24 mouse cellular contexts compared by ENCODE assay signal in genomic region chr8:122415554-122415953, GRCm38 (mm10). TPM values are rescaled to one million over a fixed set of nuclear protein-coding genes. Genes with fewer than 3 reads are reported as not detected.
DNase-seq lines count a peak whose midpoint lies in the region; ATAC-seq and TF ChIP-seq lines count a peak whose summit lies in the region.
"Had no signal": no experiment of that assay in that cellular context is flagged by ENCODE, and none has a peak within 500 bp of the region (broad histone marks: within the 10 kb centered on the region; RNA-seq: fewer than 3 reads in every experiment).

No protein-coding gene starts in this region.

- no peak overlapping the region for H3K9ac ChIP-seq in stomach, postnatal 0 days (ENCODE audit: low read length)
- H3K9ac ChIP-seq in intestine, embryonic 15.5 days, result no peak overlapping the region
- H3K9ac ChIP-seq: embryonic facial prominence, embryonic 13.5 days; forebrain, embryonic 13.5 days; forebrain, postnatal 0 days; heart, embryonic 12.5 days; hindbrain, embryonic 15.5 days had no signal

- no peak for TF ChIP-seq CTCF in stomach, postnatal 0 days (IDR thresholded peaks at IDR 0.05; ENCODE audit: low read depth)

- H3K4me3 ChIP-seq in megakaryocyte, embryonic 14.5 days (replicated peaks), result peak overlapping the region; percentile 55
- no peak overlapping the region for H3K4me3 ChIP-seq in stomach, postnatal 0 days (ENCODE audit: low read depth, low read length)
- no peak overlapping the region for H3K4me3 ChIP-seq in intestine, embryonic 15.5 days (replicated peaks)
- H3K4me3 ChIP-seq: embryonic facial prominence, embryonic 13.5 days; forebrain, embryonic 13.5 days; heart, embryonic 12.5 days; hindbrain, embryonic 15.5 days had no signal

- WGBS in stomach, postnatal 0 days, result 77% methylated on average over 6 of the region's 6 CpGs
- 86% methylated on average over 6 of the region's 6 CpGs for WGBS in intestine, embryonic 15.5 days

- H3K27ac ChIP-seq in stomach, postnatal 0 days (replicated peaks), result no peak overlapping the region
- H3K27ac ChIP-seq in intestine, embryonic 15.5 days, result no peak overlapping the region
- H3K27ac ChIP-seq: embryonic facial prominence, embryonic 13.5 days; forebrain, embryonic 13.5 days; hindbrain, embryonic 15.5 days had no signal

- no peaks in the 10 kb centered on the region for H3K27me3 ChIP-seq in megakaryocyte, embryonic 14.5 days (replicated peaks)
- no peaks in the 10 kb centered on the region for H3K27me3 ChIP-seq in stomach, postnatal 0 days (ENCODE audit: control insufficient read depth, insufficient read depth, low read length)
- no peaks in the 10 kb centered on the region for H3K27me3 ChIP-seq in intestine, embryonic 15.5 days (replicated peaks)
- H3K27me3 ChIP-seq: embryonic facial prominence, embryonic 13.5 days; forebrain, embryonic 13.5 days; heart, embryonic 12.5 days; hindbrain, embryonic 15.5 days had no signal

- H3K4me1 ChIP-seq in megakaryocyte, embryonic 14.5 days, result peaks cover 92% of the 10 kb centered on the region
- no peaks in the 10 kb centered on the region for H3K4me1 ChIP-seq in stomach, postnatal 0 days (replicated peaks; ENCODE audit: control insufficient read depth, insufficient read depth)
- H3K4me1 ChIP-seq in intestine, embryonic 15.5 days (replicated peaks), result no peaks in the 10 kb centered on the region
- H3K4me1 ChIP-seq: embryonic facial prominence, embryonic 13.5 days; forebrain, embryonic 13.5 days; heart, embryonic 12.5 days; hindbrain, embryonic 15.5 days had no signal

- TF ChIP-seq EP300 in stomach, postnatal 0 days (optimal IDR thresholded peaks at IDR 0.05), result no peak

- peaks cover 94% of the 10 kb centered on the region for H3K36me3 ChIP-seq in megakaryocyte, embryonic 14.5 days (replicated peaks; ENCODE audit: low read length)
- H3K36me3 ChIP-seq in stomach, postnatal 0 days (ENCODE audit: control insufficient read depth, insufficient read depth, low read length), result peaks cover 48% of the 10 kb centered on the region
- H3K36me3 ChIP-seq in intestine, embryonic 15.5 days, result peaks cover 61% of the 10 kb centered on the region

- H3K9me3 ChIP-seq in megakaryocyte, embryonic 14.5 days, result no peaks in the 10 kb centered on the region
- no peaks in the 10 kb centered on the region for H3K9me3 ChIP-seq in stomach, postnatal 0 days (ENCODE audit: control insufficient read depth, low read length)
- no peaks in the 10 kb centered on the region for H3K9me3 ChIP-seq in intestine, embryonic 15.5 days
- H3K9me3 ChIP-seq: embryonic facial prominence, embryonic 13.5 days; forebrain, embryonic 13.5 days; heart, embryonic 12.5 days; hindbrain, embryonic 15.5 days had no signal

- DNase-seq in A20 (ENCODE audit: low read depth, low spot score), result peak; percentile 31
- peak; percentile 47 for DNase-seq in MEL-GATA-1-ER (ENCODE audit: extremely low read depth, low read depth)
- no peak for DNase-seq in stomach, postnatal 0 days (ENCODE audit: low spot score)
- no peak for DNase-seq in thymus, postnatal 14 days
- DNase-seq: adrenal gland, adult 8-10 months; adrenal gland, postnatal 36 days; cerebellum, adult 11-12 months; cerebellum, adult 9-10 months; cerebellum, postnatal 25 days; forebrain, postnatal 0 days; gastrocnemius, postnatal 14 days had no signal

- ATAC-seq in hematopoietic stem cell, adult 5-6 weeks (replicated peaks in 1 of 2; ENCODE audit: insufficient read depth in 1 of 2, low FRiP score in 2 of 2, low TSS enrichment in 1 of 2, low read depth in 1 of 2, poor library complexity in 2 of 2, severe bottlenecking in 2 of 2), result peak; percentile 29 to 47; a peak in 2 of 4 replicates
- no peak for ATAC-seq in stomach, postnatal 0 days (ENCODE audit: low FRiP score, low TSS enrichment)
- no peak for ATAC-seq in intestine, embryonic 15.5 days
- ATAC-seq: forebrain, embryonic 13.5 days; forebrain, postnatal 0 days; inflammation-experienced regulatory T-cells, adult 6 months had no signal

- no peak overlapping the region for H3K4me2 ChIP-seq in stomach, postnatal 0 days (replicated peaks; ENCODE audit: low read depth)
- no peak overlapping the region for H3K4me2 ChIP-seq in intestine, embryonic 15.5 days (replicated peaks)
- H3K4me2 ChIP-seq: embryonic facial prominence, embryonic 13.5 days; forebrain, embryonic 13.5 days; heart, embryonic 12.5 days; hindbrain, embryonic 15.5 days had no signal

RNA-seq across cellular contexts. Expression of gene Il17c, which starts 6.3 kb away (rescaled TPM):
- total RNA-seq in hematopoietic stem cell, adult 5-6 weeks (2017), result not detected in 2 replicates
- polyA plus RNA-seq in megakaryocyte, embryonic 14.5 days (2012; ENCODE audit: insufficient read depth, low replicate concordance), result 0.68 TPM in 1 of 2 replicates, not detected in the other
- polyA plus RNA-seq in stomach, postnatal 0 days (2015; fragmentation: Nextera tagmentation; extraction: Ambion mirVana), result 0.15 and 0.32 TPM in 2 replicates
- polyA plus RNA-seq in intestine, embryonic 15.5 days (2015; fragmentation: Nextera tagmentation; extraction: Ambion mirVana), result not detected in 2 replicates
- total RNA-seq: adrenal gland, postnatal 36 days; gastrocnemius, adult 18-20 months; gastrocnemius, postnatal 14 days; heart, adult 8-10 months; heart, postnatal 25 days had no signal
- polyA plus RNA-seq: forebrain, embryonic 13.5 days; forebrain, postnatal 0 days; heart, embryonic 12.5 days; hindbrain, embryonic 11.5 days; hindbrain, embryonic 15.5 days had no signal

RNA-seq across cellular contexts. Expression of gene Cyba, which starts 17.2 kb away (rescaled TPM):
- total RNA-seq in hematopoietic stem cell, adult 5-6 weeks (2017), result 35.2 and 89.7 TPM in 2 replicates
- polyA plus RNA-seq in megakaryocyte, embryonic 14.5 days (2012; ENCODE audit: insufficient read depth, low replicate concordance), result 3,699 and 12,582 TPM in 2 replicates
- polyA plus RNA-seq in stomach, postnatal 0 days (2015; fragmentation: Nextera tagmentation; extraction: Ambion mirVana), result 250 and 267 TPM in 2 replicates
- 307 and 314 TPM in 2 replicates for polyA plus RNA-seq in intestine, embryonic 15.5 days (2015; fragmentation: Nextera tagmentation; extraction: Ambion mirVana)
- polyA plus RNA-seq: C2C12 had no signal

RNA-seq across cellular contexts. Expression of gene Mvd, which starts 27.7 kb away (rescaled TPM):
- 4.8 and 6.7 TPM in 2 replicates for total RNA-seq in hematopoietic stem cell, adult 5-6 weeks (2017)
- polyA plus RNA-seq in megakaryocyte, embryonic 14.5 days (2012; ENCODE audit: insufficient read depth, low replicate concordance), result 66.0 and 142 TPM in 2 replicates
- 34.6 and 35.7 TPM in 2 replicates for polyA plus RNA-seq in stomach, postnatal 0 days (2015; fragmentation: Nextera tagmentation; extraction: Ambion mirVana)
- polyA plus RNA-seq in intestine, embryonic 15.5 days (2015; fragmentation: Nextera tagmentation; extraction: Ambion mirVana), result 60.2 and 68.3 TPM in 2 replicates

RNA-seq across cellular contexts. Expression of gene Zc3h18, which starts 39.1 kb away (rescaled TPM):
- total RNA-seq in hematopoietic stem cell, adult 5-6 weeks (2017), result 71.2 and 73.6 TPM in 2 replicates
- 80.4 and 130 TPM in 2 replicates for polyA plus RNA-seq in megakaryocyte, embryonic 14.5 days (2012; ENCODE audit: insufficient read depth, low replicate concordance)
- 19.4 and 19.8 TPM in 2 replicates for polyA plus RNA-seq in stomach, postnatal 0 days (2015; fragmentation: Nextera tagmentation; extraction: Ambion mirVana)
- 53.9 and 54.0 TPM in 2 replicates for polyA plus RNA-seq in intestine, embryonic 15.5 days (2015; fragmentation: Nextera tagmentation; extraction: Ambion mirVana)

RNA-seq across cellular contexts. Expression of gene Snai3, which starts 45.0 kb away (rescaled TPM):
- not detected in 2 replicates for total RNA-seq in hematopoietic stem cell, adult 5-6 weeks (2017)
- 2.8 and 8.0 TPM in 2 replicates for polyA plus RNA-seq in megakaryocyte, embryonic 14.5 days (2012; ENCODE audit: insufficient read depth, low replicate concordance)
- polyA plus RNA-seq in stomach, postnatal 0 days (2015; fragmentation: Nextera tagmentation; extraction: Ambion mirVana), result 1.4 and 1.6 TPM in 2 replicates
- 0.57 and 0.86 TPM in 2 replicates for polyA plus RNA-seq in intestine, embryonic 15.5 days (2015; fragmentation: Nextera tagmentation; extraction: Ambion mirVana)
- total RNA-seq: adrenal gland, adult 8-10 months; adrenal gland, postnatal 36 days; forebrain, postnatal 0 days had no signal
- polyA plus RNA-seq: forebrain, postnatal 0 days; hindbrain, embryonic 11.5 days; hindbrain, embryonic 15.5 days had no signal

Comparison
In these comparisons a context has a peak if more than half of its experiments do, and no peak if none do; other contexts are left out.
1. DNase-seq: peak in A20 (single experiment) and MEL-GATA-1-ER (single experiment); none in stomach, postnatal 0 days (single experiment) and thymus, postnatal 14 days (single experiment).
2. ATAC-seq: peak in hematopoietic stem cell, adult 5-6 weeks (2 of 2); none in stomach, postnatal 0 days (single experiment) and intestine, embryonic 15.5 days (single experiment).
3. RNA of gene Cyba, which starts 17.2 kb away (polyA plus RNA-seq): 3,699 to 12,582 TPM in megakaryocyte, embryonic 14.5 days; 307 to 314 TPM in intestine, embryonic 15.5 days and 250 to 267 TPM in stomach, postnatal 0 days; every median in the first group is over 10 times any median in the second.